Mouse (Mus musculus): ENCODE measurements around the gene Fancd2os. TPM values are rescaled to one million over a fixed set of nuclear protein-coding genes. Genes with fewer than 3 reads are reported as not detected.
A peak's percentile ranks its signal among the peaks of the same experiment; 100 is the strongest.

Gene Fancd2os
- total and polyA plus RNA-seq, 3 experiments: 0.31 TPM; not detected in 2

DNA sequence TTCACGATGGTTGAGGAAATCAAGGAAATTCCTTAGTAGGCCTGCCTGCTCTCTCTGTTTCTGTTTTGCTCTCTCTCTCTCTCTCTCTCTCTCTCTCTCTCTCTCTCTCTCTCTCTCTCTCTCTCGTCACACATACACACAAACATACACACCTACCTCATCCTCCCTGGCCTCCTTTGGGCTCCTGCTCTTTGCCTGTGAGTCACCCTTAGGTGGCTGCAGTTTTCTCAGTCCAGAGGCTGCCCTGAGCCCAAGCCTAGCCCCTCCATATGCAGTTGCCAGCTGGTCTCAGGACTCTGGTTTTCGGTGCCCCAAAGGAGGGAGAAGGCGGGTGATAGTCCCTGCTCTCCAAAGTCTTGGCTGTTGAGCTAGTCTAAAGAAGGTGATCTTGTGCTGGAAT lies 42.5 kb upstream of the Fancd2os start:
- no peaks in the 10 kb centered on the region for H3K27me3 ChIP-seq (replicated peaks)
- peak overlapping the region; percentile 55; the same call in 1 of the 2 replicates for H3K4me2 ChIP-seq (ENCODE audit: insufficient read depth, low read depth, poor library complexity, severe bottlenecking)
- no peak for DNase-seq (ENCODE audit: extremely low read depth)
- no peaks in the 10 kb centered on the region for H3K9me3 ChIP-seq (replicated peaks; ENCODE audit: low read length)
- in situ Hi-C loops (cut with MboI; ENCODE audit: low pct_ligation_motif_present, low pct_unique_long_range_greater_than_20kb, low sequenced_read_pairs): no loop called here
- H3K4me3 ChIP-seq (replicated peaks in 1 of 3; ENCODE audit: low read depth in 2 of 3, low read length in 2 of 3, poor library complexity in 1 of 3): no peak overlapping the region
- peaks cover 78% of the 10 kb centered on the region for H3K79me2 ChIP-seq (replicated peaks; ENCODE audit: control insufficient read depth, extremely low read depth, insufficient read depth, poor library complexity, severe bottlenecking)
- dilution Hi-C loops (cut with MboI; ENCODE audit: extremely low pct_ligation_motif_present, extremely low pct_unique_long_range_greater_than_20kb, low sequenced_read_pairs): no loop called here
- H3K4me1 ChIP-seq (ENCODE audit: control insufficient read depth in 1 of 2, insufficient read depth in 2 of 2): peaks cover 17 to 68% of the 10 kb centered on the region in 2 experiments
- H3K36me3 ChIP-seq (replicated peaks in 1 of 2; ENCODE audit: control insufficient read depth in 1 of 2, insufficient read depth in 1 of 2, low read length in 1 of 2): peaks cover 10 to 41% of the 10 kb centered on the region in 2 experiments
- TF ChIP-seq MEF2A (IDR thresholded peaks at IDR 0.05; ENCODE audit: borderline replicate concordance, low read depth, low read length) (no peak), JUND (conservative IDR thresholded peaks at IDR 0.05; ENCODE audit: low read depth, low read length) (no peak), KAT2A (IDR thresholded peaks at IDR 0.05; ENCODE audit: insufficient replicate concordance, low read length) (no peak), ZKSCAN1 (IDR thresholded peaks at IDR 0.05; ENCODE audit: borderline replicate concordance, low read depth, low read length) (no peak), PAX5 (IDR thresholded peaks at IDR 0.05; ENCODE audit: low read length) (no peak), MAZ (IDR thresholded peaks at IDR 0.05; ENCODE audit: low read depth, low read length) (no peak), BHLHE40 (IDR thresholded peaks at IDR 0.05; ENCODE audit: low read depth, low read length) (no peak), EP300 (IDR thresholded peaks at IDR 0.05; ENCODE audit: low read length) (no peak), NELFE (IDR thresholded peaks at IDR 0.05; ENCODE audit: low read depth, low read length) (no peak), MYC (IDR thresholded peaks at IDR 0.05; ENCODE audit: low read depth, low read length) (no peak), E2F4 (IDR thresholded peaks at IDR 0.05; ENCODE audit: insufficient replicate concordance, low read depth, low read length) (no peak), ZMIZ1 (IDR thresholded peaks at IDR 0.05; ENCODE audit: low read depth, low read length) (no peak), IRF4 (IDR thresholded peaks at IDR 0.05; ENCODE audit: low read depth, low read length) (no peak; the same call in 1 of the 2 replicates), USF1 (IDR thresholded peaks at IDR 0.05; ENCODE audit: low read depth, low read length) (no peak), SMC3 (IDR thresholded peaks at IDR 0.05; ENCODE audit: low read depth, low read length) (no peak), POLR2AphosphoS2 (IDR thresholded peaks at IDR 0.05; ENCODE audit: low read depth, low read length) (no peak)
- H3K9ac ChIP-seq (ENCODE audit: insufficient read depth, low read depth): peak overlapping the region; percentile 29; the same call in 1 of the 2 replicates
- peak overlapping the region; percentile 17 for H3K27ac ChIP-seq (ENCODE audit: insufficient read depth, low read depth)

DNA sequence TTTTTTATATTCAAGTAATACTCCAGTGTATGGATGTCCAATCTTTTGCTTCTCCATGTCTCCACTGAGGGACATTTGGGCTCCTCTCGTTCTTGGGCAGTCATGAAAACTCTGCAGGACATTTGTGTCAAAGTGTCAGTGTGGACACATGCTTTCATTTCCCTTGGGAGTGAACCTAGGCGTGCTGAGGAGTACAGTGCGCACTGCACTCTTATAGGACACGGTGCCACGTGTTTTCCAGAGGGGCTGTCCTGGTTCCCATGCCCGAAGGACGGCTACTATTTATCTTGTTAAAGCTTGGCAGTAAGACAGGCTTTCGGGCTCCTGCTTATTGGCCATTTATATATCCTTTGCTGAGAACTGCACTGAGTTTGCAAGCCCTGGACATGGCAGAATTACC lies 42.1 kb upstream of the Fancd2os start:
- dilution Hi-C loops (cut with MboI; ENCODE audit: extremely low pct_ligation_motif_present, extremely low pct_unique_long_range_greater_than_20kb, low sequenced_read_pairs): no loop called here
- DNase-seq (ENCODE audit: extremely low read depth): no peak
- H3K9me3 ChIP-seq (replicated peaks; ENCODE audit: low read length): no peaks in the 10 kb centered on the region
- in situ Hi-C loops (cut with MboI; ENCODE audit: low pct_ligation_motif_present, low pct_unique_long_range_greater_than_20kb, low sequenced_read_pairs): no loop called here
- H3K36me3 ChIP-seq (replicated peaks in 1 of 2; ENCODE audit: control insufficient read depth in 1 of 2, insufficient read depth in 1 of 2, low read length in 1 of 2): peaks cover 9 to 37% of the 10 kb centered on the region in 2 experiments
- peak overlapping the region; percentile 17 for H3K27ac ChIP-seq (ENCODE audit: insufficient read depth, low read depth)
- H3K4me3 ChIP-seq (replicated peaks in 1 of 3; ENCODE audit: low read depth in 2 of 3, low read length in 2 of 3, poor library complexity in 1 of 3): no peak overlapping the region
- peaks cover 17 to 68% of the 10 kb centered on the region in 2 experiments for H3K4me1 ChIP-seq (ENCODE audit: control insufficient read depth in 1 of 2, insufficient read depth in 2 of 2)
- peaks cover 78% of the 10 kb centered on the region for H3K79me2 ChIP-seq (replicated peaks; ENCODE audit: control insufficient read depth, extremely low read depth, insufficient read depth, poor library complexity, severe bottlenecking)
- H3K27me3 ChIP-seq (replicated peaks): no peaks in the 10 kb centered on the region
- TF ChIP-seq USF1 (IDR thresholded peaks at IDR 0.05; ENCODE audit: low read depth, low read length) (no peak), ZNF384 (IDR thresholded peaks at IDR 0.05; ENCODE audit: low read depth, low read length) (no peak), BHLHE40 (IDR thresholded peaks at IDR 0.05; ENCODE audit: low read depth, low read length) (peak; percentile 42), MAX (IDR thresholded peaks at IDR 0.05; ENCODE audit: low read length) (peak; percentile 74), TCF12 (IDR thresholded peaks at IDR 0.05; ENCODE audit: low read depth, low read length) (no peak), JUND (conservative IDR thresholded peaks at IDR 0.05; ENCODE audit: low read depth, low read length) (no peak)
- H3K4me2 ChIP-seq (ENCODE audit: insufficient read depth, low read depth, poor library complexity, severe bottlenecking): peak overlapping the region; percentile 55; the same call in 1 of the 2 replicates
- H3K9ac ChIP-seq (ENCODE audit: insufficient read depth, low read depth): peak overlapping the region; percentile 29; the same call in 1 of the 2 replicates

Measured in CH12.LX (cell line).